Mouse (Mus musculus) skeletal muscle tissue, adult 2 months (tissue): ENCODE measurements around the gene Cetn4.

Experiments used
- DNase-seq: peaks from one replicate; pipeline ENCODE4 v3.0.0-alpha.2; 2012; ENCODE audit warnings: low read depth, low spot score

Gene Cetn4

GRCm38 (mm10) chr3:37302685-37303084 lies 9.8 kb downstream of the Cetn4 start:
- no peak for DNase-seq

- DNase-seq, result no peak
Measured at GRCm38 (mm10) chr3:37299470-37299869, 13.0 kb downstream of the Cetn4 start.

- DNase-seq, result no peak
Measured at GRCm38 (mm10) chr3:37292654-37293053, 19.9 kb downstream of the Cetn4 start.

GRCm38 (mm10) chr3:37291929-37292328 lies 20.6 kb downstream of the Cetn4 start:
- no peak for DNase-seq

- no peak for DNase-seq
Measured at GRCm38 (mm10) chr3:37290881-37291541, 21.5 kb downstream of the Cetn4 start.

- DNase-seq, result no peak
Measured at GRCm38 (mm10) chr3:37289237-37289636, 23.3 kb downstream of the Cetn4 start.

- DNase-seq, result no peak
Measured at GRCm38 (mm10) chr3:37283234-37283633, 29.3 kb downstream of the Cetn4 start.

- no peak for DNase-seq
Measured at GRCm38 (mm10) chr3:37282299-37282922, 30.1 kb downstream of the Cetn4 start.

- DNase-seq, result no peak
Measured at GRCm38 (mm10) chr3:37280871-37281270, 31.6 kb downstream of the Cetn4 start.

- DNase-seq, result no peak
Measured at GRCm38 (mm10) chr3:37280221-37280620, 32.3 kb downstream of the Cetn4 start.

- DNase-seq, result no peak
Measured at GRCm38 (mm10) chr3:37274661-37275060, 37.8 kb downstream of the Cetn4 start.

GRCm38 (mm10) chr3:37273092-37273491 lies 39.4 kb downstream of the Cetn4 start:
- no peak for DNase-seq

- no peak for DNase-seq
Measured at GRCm38 (mm10) chr3:37271209-37271608, 41.3 kb downstream of the Cetn4 start.

- no peak for DNase-seq
Measured at GRCm38 (mm10) chr3:37269926-37270325, 42.6 kb downstream of the Cetn4 start.

- no peak for DNase-seq
Measured at GRCm38 (mm10) chr3:37268338-37268737, 44.2 kb downstream of the Cetn4 start.

- no peak for DNase-seq
Measured at GRCm38 (mm10) chr3:37259331-37259999, 53.0 kb downstream of the Cetn4 start.

GRCm38 (mm10) chr3:37257776-37258175 lies 54.7 kb downstream of the Cetn4 start:
- no peak for DNase-seq
